Mouse (Mus musculus) urinary bladder, postnatal 14 days (tissue): ENCODE data around the gene Nwd2.

Experiments used
- DNase-seq: peaks from one replicate; pipeline ENCODE4 v3.0.0; 2021; ENCODE audit warnings: low spot score

The Nwd2 gene

DNA sequence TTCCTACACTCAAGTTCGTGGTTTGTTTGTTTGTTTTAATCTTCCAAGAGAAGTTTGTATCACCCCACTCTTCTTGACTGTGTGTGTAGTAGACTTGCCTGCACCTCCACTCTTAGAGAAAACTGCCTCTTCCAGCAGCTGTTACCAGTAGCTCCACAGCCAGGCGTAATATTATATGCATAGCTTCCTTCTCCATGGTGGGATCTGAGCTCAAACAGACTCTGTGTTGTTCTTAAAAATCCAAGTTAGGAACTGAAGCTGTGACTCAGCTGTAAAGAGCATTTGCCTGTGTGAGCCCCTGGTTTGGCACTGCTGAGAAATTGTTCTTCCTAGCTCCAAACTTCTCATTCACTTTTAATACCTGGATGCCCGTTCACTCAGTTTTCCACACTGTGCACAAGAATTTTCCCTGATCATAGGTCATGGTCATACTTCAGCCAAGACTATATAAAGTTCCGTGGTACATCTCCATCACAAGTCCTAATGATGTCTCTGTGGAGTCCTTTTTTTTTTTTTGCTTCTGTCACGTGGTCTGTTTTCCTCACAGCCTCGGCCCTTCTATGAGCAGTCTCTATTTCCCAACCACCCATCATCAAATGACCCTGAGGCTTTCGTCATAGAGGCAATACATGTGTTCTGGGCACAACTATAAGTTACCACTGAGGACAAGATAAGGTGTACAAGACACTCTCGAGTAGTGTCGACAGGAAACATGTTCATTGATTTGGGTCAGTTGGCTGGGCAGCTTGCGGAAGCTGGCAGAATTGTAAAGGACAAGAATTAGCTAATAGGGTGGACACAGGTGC, 179.7 kb downstream of the Nwd2 start:
- DNase-seq, result no peak

DNA sequence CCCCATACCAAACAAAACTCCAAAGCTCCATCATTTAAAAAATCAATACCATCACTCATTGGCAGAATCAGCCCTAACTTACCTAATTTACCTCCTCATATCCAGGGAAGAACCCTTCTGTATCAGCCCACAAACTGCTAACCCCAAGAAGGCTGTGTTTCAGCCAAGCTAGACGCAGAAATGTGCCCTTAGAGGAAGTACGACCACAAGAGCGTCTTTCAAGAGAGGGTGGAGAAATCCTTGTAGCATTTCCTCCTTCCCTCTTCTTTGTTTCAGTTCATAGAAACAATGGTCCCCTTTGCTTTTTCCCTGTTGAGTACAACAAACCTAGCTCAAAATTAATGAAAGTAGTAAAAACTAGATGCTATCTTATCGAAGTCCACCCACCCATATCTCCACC, 182.2 kb downstream of the Nwd2 start:
- no peak for DNase-seq

DNA sequence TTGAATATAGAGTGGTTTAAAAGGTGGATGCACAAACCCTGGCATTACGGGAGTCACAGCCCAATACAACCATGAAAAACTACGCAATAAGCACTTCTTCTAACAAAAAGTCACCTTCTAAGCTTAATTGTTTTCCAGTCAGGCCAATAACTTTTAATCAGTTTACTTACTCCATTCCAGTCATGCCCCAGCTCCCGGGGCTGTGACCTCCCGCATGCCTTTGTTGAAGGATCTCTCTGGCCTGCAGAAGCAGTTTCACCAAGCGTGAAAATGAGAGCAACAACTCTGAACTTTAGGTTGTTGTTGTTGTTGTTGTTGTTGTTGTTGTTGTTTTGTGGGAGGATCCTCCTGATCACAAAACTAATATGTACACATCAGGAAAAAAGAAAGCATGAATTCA, 185.1 kb downstream of the Nwd2 start:
- DNase-seq, result no peak

DNA sequence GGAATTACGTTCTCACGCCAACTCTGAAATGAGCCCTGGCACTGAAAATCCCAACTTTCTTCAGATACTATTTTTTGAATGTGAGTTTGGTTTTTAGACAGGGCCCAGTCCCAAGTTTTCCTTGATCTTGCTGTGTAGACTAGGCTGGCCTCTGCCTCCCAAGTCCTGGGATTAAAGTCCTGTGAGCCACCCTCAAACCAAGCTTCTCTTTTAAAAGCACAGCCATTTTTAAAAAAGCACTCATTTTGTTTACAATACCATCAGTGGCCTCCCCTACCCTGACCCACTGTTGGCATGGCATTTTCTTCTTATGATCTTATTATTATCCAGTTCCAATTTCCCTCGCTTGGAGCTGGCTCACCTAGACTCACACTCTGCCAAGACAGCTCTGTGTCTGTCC, 185.5 kb downstream of the Nwd2 start:
- no peak for DNase-seq

DNA sequence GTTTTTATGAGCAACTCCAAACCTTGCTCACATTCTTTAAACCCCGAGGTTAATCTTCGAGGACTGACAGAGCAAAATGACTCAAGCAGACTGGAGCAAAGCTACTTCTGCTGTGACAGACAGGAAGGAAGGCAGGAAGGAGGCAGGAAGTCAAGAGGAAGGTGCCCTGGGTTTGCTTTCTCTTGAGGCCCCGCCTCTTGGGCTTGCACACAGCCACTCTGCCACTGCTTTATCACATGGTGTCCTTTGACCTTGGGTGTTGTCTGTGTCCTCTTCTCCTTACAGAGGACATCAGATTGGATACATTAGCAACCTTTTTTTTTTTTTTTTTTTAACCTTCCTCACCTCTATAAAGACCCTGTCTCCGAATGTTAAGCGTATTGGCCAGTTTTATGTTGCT, 188.2 kb downstream of the Nwd2 start:
- no peak for DNase-seq

DNA sequence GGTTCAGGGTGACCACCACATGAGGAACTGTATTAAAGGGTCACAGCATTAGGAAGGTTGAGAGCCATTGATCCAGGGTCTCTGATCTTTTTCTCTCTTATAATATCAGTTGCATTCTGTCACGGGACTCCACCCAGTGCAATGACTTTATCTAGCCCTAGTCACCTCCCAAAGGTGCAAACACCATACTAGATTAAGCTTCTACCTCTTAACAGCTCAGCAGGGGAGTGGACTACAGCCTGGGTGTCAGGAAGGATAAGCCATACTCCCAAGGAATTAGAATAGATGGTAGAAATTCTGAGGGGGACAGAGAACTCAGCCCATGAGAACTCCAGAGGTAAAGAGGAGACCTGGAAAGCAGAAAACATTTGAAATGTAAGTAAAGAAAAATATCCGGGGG, 188.9 kb downstream of the Nwd2 start:
- no peak for DNase-seq

DNA sequence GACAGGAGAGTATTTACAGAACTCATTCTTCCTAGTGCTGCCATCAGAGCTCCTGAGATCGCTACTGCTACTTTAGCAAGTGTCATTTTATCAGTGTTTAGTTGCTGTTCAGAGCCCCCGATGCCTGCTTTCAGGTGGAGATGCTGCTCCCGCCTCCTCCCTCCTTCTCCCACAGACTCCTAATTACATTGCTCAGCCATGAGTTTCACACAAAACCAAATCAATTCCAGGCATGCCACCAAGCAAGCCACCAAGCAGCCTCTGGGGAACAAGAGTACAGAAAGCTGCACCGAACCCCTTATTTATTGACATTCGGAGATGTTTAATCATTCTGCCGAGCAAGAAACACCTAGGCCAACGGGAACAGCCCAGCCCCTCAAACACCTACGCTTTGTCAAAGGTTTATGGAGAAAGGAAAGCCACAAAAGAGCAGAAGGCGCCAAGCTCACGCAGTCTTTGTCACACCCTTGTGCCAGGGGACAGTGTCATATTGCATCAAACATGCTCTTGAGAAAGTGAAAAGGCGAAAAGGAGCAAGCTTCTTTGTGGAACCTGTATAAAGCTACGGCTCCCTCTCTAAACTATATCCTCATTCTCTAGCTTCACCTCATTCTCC, 191.0 kb downstream of the Nwd2 start:
- no peak for DNase-seq

DNA sequence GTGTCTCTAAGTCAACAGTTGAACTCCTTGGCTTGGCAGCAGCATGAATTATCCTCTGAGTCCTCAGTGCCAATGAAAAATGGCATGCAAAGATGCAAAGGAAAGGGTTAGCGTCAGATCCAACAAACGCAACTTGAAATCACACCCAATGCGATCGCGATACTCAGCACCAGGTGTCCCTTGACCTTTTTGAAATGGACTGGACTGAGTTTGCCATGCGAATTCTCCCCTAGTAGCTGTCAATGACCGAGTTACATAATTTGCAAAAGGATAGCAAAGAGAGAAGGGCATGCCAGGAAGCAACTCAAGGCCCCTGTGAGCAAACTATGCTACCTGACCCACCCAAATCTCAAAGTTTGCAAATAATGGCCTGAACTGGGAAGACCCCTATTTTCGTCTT, 198.2 kb downstream of the Nwd2 start:
- DNase-seq, result no peak

DNA sequence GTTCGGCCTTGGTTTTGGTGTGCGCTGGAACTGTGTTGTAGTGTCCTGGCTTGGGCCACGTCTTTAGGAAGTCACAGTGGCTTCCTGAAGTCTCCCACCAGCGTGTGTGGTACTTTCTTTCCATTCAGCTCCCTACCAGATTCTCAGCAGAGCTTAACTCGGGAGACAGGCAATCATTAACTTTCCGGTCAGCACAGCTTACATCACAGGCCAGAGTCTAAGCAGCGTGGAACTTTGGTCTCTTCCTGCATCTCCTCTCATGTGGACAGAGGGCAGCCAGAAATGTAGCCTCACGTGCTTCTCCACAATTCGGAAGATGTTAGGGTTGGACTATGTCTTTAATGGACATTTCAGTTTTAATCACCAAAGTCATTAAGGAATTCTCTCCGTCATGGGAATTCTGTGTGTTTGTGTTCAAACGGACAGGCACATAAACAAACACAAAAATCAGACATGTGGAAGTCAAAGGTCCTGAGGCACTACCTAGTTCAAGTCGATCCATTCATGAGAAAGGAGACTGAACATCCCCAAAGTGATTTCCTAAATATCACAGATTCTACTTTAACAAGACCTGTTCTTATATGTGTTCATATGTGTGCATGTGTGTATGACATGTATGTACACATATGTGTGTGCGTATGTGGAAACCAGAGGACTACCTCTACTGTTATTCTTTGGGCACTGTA, 198.8 kb downstream of the Nwd2 start:
- DNase-seq, result no peak

DNA sequence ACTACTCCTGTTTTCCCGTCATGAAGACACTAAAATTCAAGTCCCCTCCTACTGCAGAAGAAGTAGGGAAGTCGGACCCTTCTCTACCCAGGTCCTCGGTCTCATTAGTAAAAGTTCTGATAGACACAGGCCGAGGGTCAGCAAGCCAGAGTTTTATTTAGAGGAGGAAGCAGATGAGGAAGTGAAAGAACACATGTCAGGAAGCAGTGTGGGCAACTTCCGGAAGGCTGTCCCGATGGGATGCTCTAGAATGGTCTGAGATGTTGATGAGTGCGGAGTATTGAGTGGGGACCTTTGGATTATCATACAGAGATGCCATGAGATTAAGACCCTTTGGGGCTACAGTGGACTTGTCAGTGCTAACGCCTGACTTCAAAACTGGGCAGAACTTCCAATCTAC, 210.0 kb downstream of the Nwd2 start:
- DNase-seq, result no peak
